Mouse (Mus musculus) MEL (cell line): ENCODE results near the gene C1ql1. TPM values are rescaled to one million over a fixed set of nuclear protein-coding genes. Genes with fewer than 3 reads are reported as not detected.

Source experiments
- DNase-seq: peaks from one replicate; pipeline ENCODE4 v3.0.0; 2011; ENCODE audit warnings: low read depth, low spot score
- H3K27ac ChIP-seq: 2 replicates; pipeline ENCODE4 v1.5.1; 2012; ENCODE audit warnings: low read depth, mild to moderate bottlenecking, control low read depth, low read length, moderate library complexity; ENCODE audit not compliant: control insufficient read depth
- H3K27me3 ChIP-seq, 2 experiments: fragments of 150-350 bp in 1 of 2; sonication (generic) in 1 of 2; 2 replicates each; pipeline ENCODE4 v1.6.1; 2012; ENCODE audit warnings: low read length in 2 of 2, mild to moderate bottlenecking in 2 of 2, improper control_type of control experiment in 1 of 2, moderate library complexity in 1 of 2; ENCODE audit not compliant: insufficient read depth in 2 of 2, control insufficient read depth in 1 of 2
- H3K36me3 ChIP-seq, 2 experiments: 2 replicates each; pipeline ENCODE4 v1.6.1; 2012 to 2014; ENCODE audit warnings: low read length in 2 of 2, improper control_type of control experiment in 1 of 2, inconsistent platforms in 1 of 2, mild to moderate bottlenecking in 1 of 2; ENCODE audit not compliant: insufficient read depth in 2 of 2, control insufficient read depth in 1 of 2
- H3K4me1 ChIP-seq, 2 experiments: fragments of 150-350 bp in 1 of 2; sonication (generic) in 1 of 2; 2 replicates each; pipeline ENCODE4 v1.6.1; 2012; ENCODE audit warnings: low read length in 2 of 2, improper control_type of control experiment in 1 of 2, mild to moderate bottlenecking in 1 of 2; ENCODE audit not compliant: insufficient read depth in 2 of 2, control insufficient read depth in 1 of 2
- H3K4me3 ChIP-seq, 2 experiments: fragments of 150-350 bp in 1 of 2; sonication (generic) in 1 of 2; 2 replicates each; pipeline ENCODE4 v1.5.1; 2012; ENCODE audit warnings: low read depth in 2 of 2, low read length in 2 of 2, mild to moderate bottlenecking in 2 of 2, moderate library complexity in 2 of 2, control low read depth in 1 of 2, improper control_type of control experiment in 1 of 2; ENCODE audit not compliant: control insufficient read depth in 1 of 2, insufficient read depth in 1 of 2
- H3K79me2 ChIP-seq: 2 replicates; pipeline ENCODE4 v1.6.1; 2012; ENCODE audit warnings: mild to moderate bottlenecking, low read length, moderate library complexity; ENCODE audit not compliant: control insufficient read depth, poor library complexity, insufficient read depth
- H3K9ac ChIP-seq: 2 replicates; pipeline ENCODE4 v1.6.1; 2012; ENCODE audit warnings: low read depth, mild to moderate bottlenecking, control low read depth, low read length, moderate library complexity; ENCODE audit not compliant: control insufficient read depth, poor library complexity, severe bottlenecking
- H3K9me3 ChIP-seq: fragments of 150-350 bp; sonication (generic); replicated peaks from 2 replicates; pipeline ENCODE4 v1.6.1; 2012; ENCODE audit warnings: mild to moderate bottlenecking, low read length, improper control_type of control experiment, moderate library complexity; ENCODE audit not compliant: insufficient read depth
- CHD2 ChIP-seq: IDR thresholded peaks from 2 replicates; pipeline ENCODE4 v1.6.1; 2011; ENCODE audit warnings: low read length, improper control_type of control experiment
- E2F4 ChIP-seq: IDR thresholded peaks from 2 replicates; pipeline ENCODE4 v1.6.1; 2011; ENCODE audit warnings: low read depth, low read length, improper control_type of control experiment, borderline replicate concordance
- ETS1 ChIP-seq: IDR thresholded peaks from 2 replicates; pipeline ENCODE4 v1.6.1; 2012; ENCODE audit warnings: low read depth, mild to moderate bottlenecking, inconsistent platforms, low read length, improper control_type of control experiment, moderate library complexity
- GATA1 ChIP-seq: IDR thresholded peaks from 2 replicates; pipeline ENCODE4 v1.6.1; 2011; ENCODE audit warnings: low read depth, low read length, improper control_type of control experiment
- HCFC1 ChIP-seq: IDR thresholded peaks from 2 replicates; pipeline ENCODE4 v1.6.1; 2012; ENCODE audit warnings: low read depth, mild to moderate bottlenecking, inconsistent platforms, low read length, improper control_type of control experiment, moderate library complexity
- MAFK ChIP-seq: IDR thresholded peaks from 2 replicates; pipeline ENCODE4 v1.6.1; 2011; ENCODE audit warnings: low read depth, mild to moderate bottlenecking, low read length, improper control_type of control experiment, borderline replicate concordance
- MXI1 ChIP-seq: IDR thresholded peaks from 2 replicates; pipeline ENCODE4 v1.6.1; 2011; ENCODE audit warnings: mild to moderate bottlenecking, low read depth, low read length, improper control_type of control experiment
- MYB ChIP-seq: IDR thresholded peaks from 2 replicates; pipeline ENCODE4 v1.6.1; 2011; ENCODE audit warnings: mild to moderate bottlenecking, low read depth, low read length, improper control_type of control experiment
- MYC ChIP-seq: IDR thresholded peaks from 2 replicates; pipeline ENCODE4 v1.6.1; 2011; ENCODE audit warnings: low read depth, mild to moderate bottlenecking, low read length, improper control_type of control experiment, moderate library complexity
- NRF1 ChIP-seq: IDR thresholded peaks from 2 replicates; pipeline ENCODE4 v1.6.1; 2014; ENCODE audit warnings: low read depth, mild to moderate bottlenecking, inconsistent platforms, low read length, improper control_type of control experiment, moderate library complexity; ENCODE audit not compliant: poor library complexity, insufficient read depth, severe bottlenecking
- RAD21 ChIP-seq: IDR thresholded peaks from 2 replicates; pipeline ENCODE4 v1.6.1; 2011; ENCODE audit warnings: mild to moderate bottlenecking, low read depth, low read length, improper control_type of control experiment
- RCOR1 ChIP-seq: IDR thresholded peaks from 2 replicates; pipeline ENCODE4 v1.6.1; 2012; ENCODE audit warnings: low read depth, mild to moderate bottlenecking, inconsistent platforms, low read length, improper control_type of control experiment
- TAL1 ChIP-seq: IDR thresholded peaks from 2 replicates; pipeline ENCODE4 v1.6.1; 2012; ENCODE audit warnings: mild to moderate bottlenecking, inconsistent platforms, low read length, moderate library complexity, mixed read lengths
- TBP ChIP-seq: IDR thresholded peaks from 2 replicates; pipeline ENCODE4 v1.8.0; 2011; ENCODE audit warnings: low read depth, low read length, improper control_type of control experiment
- USF2 ChIP-seq, 2 experiments: IDR thresholded peaks; 2 replicates each; pipeline ENCODE4 v1.6.1; 2011 to 2012; ENCODE audit warnings: improper control_type of control experiment in 2 of 2, low read length in 2 of 2, borderline replicate concordance in 1 of 2, inconsistent platforms in 1 of 2, low read depth in 1 of 2, mild to moderate bottlenecking in 1 of 2; ENCODE audit not compliant: insufficient read depth in 1 of 2
- ZC3H11A ChIP-seq: IDR thresholded peaks from 2 replicates; pipeline ENCODE4 v1.6.1; 2012; ENCODE audit warnings: low read depth, mild to moderate bottlenecking, inconsistent platforms, low read length, improper control_type of control experiment
- ZMIZ1 ChIP-seq: IDR thresholded peaks from 2 replicates; pipeline ENCODE4 v1.6.1; 2012; ENCODE audit warnings: low read depth, mild to moderate bottlenecking, inconsistent platforms, low read length, improper control_type of control experiment, moderate library complexity
- polyA plus RNA-seq, 2 experiments: library from polyadenylated mRNA; stranded (reverse) in 1 of 2; unstranded in 1 of 2; fragments of >175 nt in 1 of 2; fragments of >200 nt in 1 of 2; gene quantifications; 2 replicates each; pipeline versions ENCODE4 v1.2.1 to v1.2.4; 2012; ENCODE audit warnings: low replicate concordance in 2 of 2, low read depth in 1 of 2; ENCODE audit not compliant: insufficient read length in 2 of 2, insufficient read depth in 1 of 2, missing spikeins in 1 of 2
- total RNA-seq: library from RNA; depleted of rRNA; stranded (reverse); fragments of 300-350 nt; gene quantifications from 2 replicates; pipeline ENCODE4 v1.2.3, GENCODE M21; 2012

The C1ql1 gene
- total and polyA plus RNA-seq, 3 experiments: not detected

DNA sequence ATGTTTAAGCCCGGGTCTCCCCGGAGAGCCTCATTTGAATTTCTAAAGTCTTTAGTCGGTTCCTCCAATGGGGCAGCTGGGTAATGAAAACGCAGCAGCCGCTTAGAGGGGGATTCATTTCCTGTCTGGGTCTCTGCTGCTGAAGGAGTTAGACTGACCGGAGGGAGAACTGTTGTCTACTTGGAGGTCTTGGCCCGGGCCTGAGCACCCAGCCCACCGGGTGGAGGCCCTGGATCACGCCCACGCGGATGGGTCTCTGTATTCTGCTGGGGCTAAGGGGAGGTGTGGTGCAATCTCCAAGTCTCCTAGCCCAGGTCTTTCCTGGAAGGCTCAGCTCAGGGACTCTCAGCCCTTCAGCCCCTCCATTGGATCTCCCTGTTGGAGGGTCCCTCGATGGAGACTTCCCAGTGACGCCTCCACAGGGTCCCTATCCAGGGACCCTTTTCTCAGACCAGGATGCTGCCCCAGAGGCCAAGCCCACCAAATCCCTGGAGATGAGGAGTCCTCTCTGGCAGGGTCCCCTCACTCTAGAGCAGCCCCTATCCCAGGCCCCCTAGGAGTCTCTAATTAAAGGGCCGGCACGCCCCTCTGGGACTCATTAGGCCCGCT, 16.9 kb upstream of the C1ql1 start:
- no peak overlapping the region for H3K4me3 ChIP-seq
- no peaks in the 10 kb centered on the region for H3K9me3 ChIP-seq
- TF ChIP-seq RAD21 (no peak), MYB (no peak), TAL1 (no peak), TBP (no peak), HCFC1 (no peak)
- peaks cover 10 to 15% of the 10 kb centered on the region in 2 experiments for H3K27me3 ChIP-seq
- H3K36me3 ChIP-seq: no peaks in the 10 kb centered on the region
- no peak for DNase-seq
- no peaks in the 10 kb centered on the region for H3K79me2 ChIP-seq
- H3K27ac ChIP-seq: no peak overlapping the region
- no peak overlapping the region for H3K9ac ChIP-seq
- no peaks in the 10 kb centered on the region for H3K4me1 ChIP-seq

- no peaks in the 10 kb centered on the region for H3K9me3 ChIP-seq
- H3K27me3 ChIP-seq: peaks cover 8 to 14% of the 10 kb centered on the region in 2 experiments
- H3K9ac ChIP-seq: no peak overlapping the region
- no peak for TF ChIP-seq RAD21
- no peak for TF ChIP-seq MXI1
- TF ChIP-seq MYC: no peak
- no peak for TF ChIP-seq MAFK
- no peak for TF ChIP-seq GATA1
- no peak for TF ChIP-seq E2F4
- TF ChIP-seq ETS1: no peak
- no peak for TF ChIP-seq USF2 (IDR thresholded peaks at IDR 0.05; ENCODE audit: borderline replicate concordance in 1 of 2, insufficient read depth in 1 of 2, low read depth in 1 of 2, low read length in 2 of 2)
- no peak for TF ChIP-seq NRF1
- no peak for TF ChIP-seq RCOR1
- TF ChIP-seq ZC3H11A: no peak
- no peak for TF ChIP-seq ZMIZ1
- no peak for TF ChIP-seq CHD2
- no peaks in the 10 kb centered on the region for H3K36me3 ChIP-seq
- no peak for DNase-seq
- H3K27ac ChIP-seq: no peak overlapping the region
- no peaks in the 10 kb centered on the region for H3K4me1 ChIP-seq
- H3K79me2 ChIP-seq: no peaks in the 10 kb centered on the region
- no peak overlapping the region for H3K4me3 ChIP-seq
These were observed 16.4 kb upstream of the C1ql1 start for GRCm38 (mm10) chr11:102962861-102963245.
